Mouse (Mus musculus) stomach, embryonic 16.5 days (tissue): ENCODE results near the gene Rnf11. TPM values are rescaled to one million over a fixed set of nuclear protein-coding genes. Genes with fewer than 3 reads are reported as not detected.

Source experiments
- ATAC-seq: fragments of 200-750 bp; cut with Nextera tagmentation; 2 replicates; pipeline ENCODE4 v1.8.0; 2017; ENCODE audit warnings: moderate number of reproducible peaks, moderate TSS enrichment; ENCODE audit not compliant: insufficient read depth, low FRiP score
- H3K27ac ChIP-seq: fragments of 300-500 bp; sonication (generic); 2 replicates; pipeline ENCODE4 v1.5.1; 2014; ENCODE audit warnings: low read length
- H3K27me3 ChIP-seq: fragments of 300-500 bp; sonication (generic); 2 replicates; pipeline ENCODE4 v1.6.1; 2014; ENCODE audit warnings: low read length, control low read depth, mixed read lengths; ENCODE audit not compliant: control insufficient read depth, insufficient read depth
- H3K36me3 ChIP-seq: fragments of 300-500 bp; sonication (generic); 2 replicates; pipeline ENCODE4 v1.6.1; 2014; ENCODE audit warnings: low read length; ENCODE audit not compliant: control insufficient read depth, insufficient read depth
- H3K4me1 ChIP-seq: fragments of 300-500 bp; sonication (generic); 2 replicates; pipeline ENCODE4 v1.6.1; 2014; ENCODE audit warnings: low read length, control low read depth, mixed read lengths; ENCODE audit not compliant: control insufficient read depth, insufficient read depth
- H3K4me2 ChIP-seq: fragments of 300-500 bp; sonication (generic); 2 replicates; pipeline ENCODE4 v1.6.1; 2014; ENCODE audit warnings: low read depth, low read length, mixed read lengths
- H3K4me3 ChIP-seq: fragments of 300-500 bp; sonication (generic); replicated peaks from 2 replicates; pipeline ENCODE4 v1.5.1; 2014; ENCODE audit warnings: mild to moderate bottlenecking, low read length
- H3K9ac ChIP-seq: fragments of 300-500 bp; sonication (generic); 2 replicates; pipeline ENCODE4 v1.6.1; 2014; ENCODE audit warnings: low read length
- H3K9me3 ChIP-seq: fragments of 300-500 bp; sonication (generic); replicated peaks from 2 replicates; pipeline ENCODE4 v1.6.1; 2016; ENCODE audit warnings: low read length, control low read depth; ENCODE audit not compliant: control insufficient read depth
- WGBS: fragments of 180-500 bp; shearing (Covaris S2); extraction: QIAGEN DNeasy Blood & Tissue Kit; methylation state at CpG from one replicate; pipeline ENCODE4 v1.1.7; 2014; 5-methylcytosine and 5-hydroxymethylcytosine counted together
- polyA plus RNA-seq: library from polyadenylated mRNA; unstranded; fragments of >200 nt; fragmentation: Nextera tagmentation; extraction: Ambion mirVana; gene quantifications from 2 replicates; pipeline ENCODE4 v1.2.1, GENCODE M21; 2015

Rnf11 gene
- polyA plus RNA-seq, 1 experiment from 2014 or later = 23.4 TPM

DNA sequence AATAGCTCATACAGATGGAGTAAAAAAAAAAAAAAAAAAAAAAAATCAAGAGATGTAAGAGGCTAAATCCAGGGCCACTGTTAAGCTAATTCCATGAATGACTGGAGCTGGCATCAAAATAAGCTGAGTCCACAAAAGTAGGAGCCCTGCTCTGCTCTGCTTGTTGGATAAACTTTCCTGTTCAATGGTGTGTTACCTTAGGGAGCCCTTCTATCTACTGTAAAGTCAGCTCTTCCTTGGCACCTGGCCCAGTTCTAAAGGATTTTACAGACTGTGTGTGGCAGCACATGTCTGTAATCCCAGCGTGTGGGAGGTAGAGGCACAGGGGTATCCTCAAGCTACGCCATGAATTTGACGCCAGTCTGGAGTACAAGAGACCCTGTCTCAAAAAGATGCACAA is 43.5 kb downstream of the Rnf11 start:
- Histone ChIP-seq H3K36me3 (no peaks in the 10 kb centered on the region), H3K9ac (no peak overlapping the region), H3K9me3 (no peaks in the 10 kb centered on the region), H3K4me3 (no peak overlapping the region), H3K27ac (no peak overlapping the region), H3K4me2 (no peak overlapping the region), H3K4me1 (0 out of 2 replicates have a peak, but pooled peaks cover 8% of the 10 kb centered on the region), H3K27me3 (no peaks in the 10 kb centered on the region)
- ATAC-seq = no peak
- WGBS = 85% methylated on average over 3 of the region's 3 CpGs

DNA sequence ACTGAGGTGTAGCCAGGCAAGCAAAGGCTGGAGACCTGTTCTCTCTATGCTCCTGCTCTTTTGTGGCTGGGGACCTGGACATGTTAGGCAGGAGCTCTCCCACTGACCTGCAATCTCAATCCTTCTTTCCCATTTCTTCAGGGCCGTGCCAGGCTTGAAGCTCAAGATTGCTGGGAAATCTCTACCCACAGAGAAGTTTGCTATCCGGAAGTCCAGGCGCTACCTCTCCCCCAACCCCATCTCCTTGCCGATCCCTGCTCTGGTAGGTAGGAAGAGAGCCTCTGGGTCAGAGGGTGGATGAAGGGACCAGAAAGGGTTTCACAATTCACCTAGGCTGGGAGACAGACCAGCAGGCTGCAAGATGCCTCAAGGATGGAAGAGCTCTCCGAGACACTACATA is 44.1 kb downstream of the Rnf11 start:
- Histone ChIP-seq H3K4me3 (no peak overlapping the region), H3K9ac (no peak overlapping the region), H3K27me3 (no peaks in the 10 kb centered on the region), H3K4me2 (no peak overlapping the region), H3K27ac (peak overlapping the region; percentile 20; the same call in 1 of the 2 replicates), H3K36me3 (no peaks in the 10 kb centered on the region), H3K9me3 (no peaks in the 10 kb centered on the region), H3K4me1 (0 out of 2 replicates have a peak, but pooled peaks cover 8% of the 10 kb centered on the region)
- 97% methylated on average over 5 of the region's 5 CpGs for WGBS
- ATAC-seq = no peak

DNA sequence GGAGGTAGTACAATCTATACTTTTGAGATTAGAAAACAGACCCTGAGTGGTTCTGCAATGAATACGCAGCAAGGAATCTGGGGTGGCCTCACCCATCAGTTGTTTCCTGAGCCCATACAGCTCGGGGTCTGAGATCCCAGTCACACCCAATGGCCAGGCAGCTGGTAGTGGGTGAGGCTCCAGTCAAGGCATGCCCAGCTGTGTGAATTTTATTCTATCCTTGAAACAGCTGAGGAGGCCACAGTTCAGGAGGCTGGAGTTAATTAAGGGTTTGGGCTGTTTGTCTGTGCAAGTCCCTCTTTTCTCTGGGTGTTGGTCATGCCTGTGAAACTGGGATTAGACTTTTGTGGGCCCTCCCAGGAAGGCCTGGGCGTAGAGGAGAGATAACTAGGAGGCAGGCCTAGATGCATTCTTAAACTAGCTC is 44.7 kb downstream of the Rnf11 start:
- WGBS = 54% methylated on average over 3 of the region's 3 CpGs
- Histone ChIP-seq H3K9me3 (no peaks in the 10 kb centered on the region), H3K9ac (no peak overlapping the region), H3K27ac (peak overlapping the region; percentile 20; the same call in 1 of the 2 replicates), H3K36me3 (no peaks in the 10 kb centered on the region), H3K4me1 (0 out of 2 replicates have a peak, but pooled peaks cover 8% of the 10 kb centered on the region), H3K4me3 (no peak overlapping the region), H3K4me2 (no peak overlapping the region), H3K27me3 (no peaks in the 10 kb centered on the region)
- ATAC-seq = peak; percentile 55

DNA sequence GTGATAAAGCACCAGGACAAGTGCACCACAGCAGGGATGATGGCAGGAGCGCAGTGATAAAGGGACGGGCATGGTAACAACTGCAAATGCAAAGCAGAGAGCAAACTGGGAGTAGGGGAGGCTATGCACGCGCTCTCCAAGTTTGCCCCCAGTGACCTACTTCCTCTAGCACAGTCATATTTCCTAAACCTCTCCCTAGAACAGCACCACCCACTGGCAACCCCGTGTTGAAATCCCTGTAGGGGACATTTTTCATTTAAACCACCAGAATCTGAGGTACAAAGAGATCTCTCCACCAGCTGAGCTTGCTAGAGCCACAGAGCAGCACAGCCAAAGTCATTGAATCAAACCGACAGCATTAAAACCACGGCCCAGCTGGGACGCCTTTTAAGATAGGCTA is 45.4 kb downstream of the Rnf11 start:
- Histone ChIP-seq H3K9ac (no peak overlapping the region), H3K27me3 (no peaks in the 10 kb centered on the region), H3K4me2 (no peak overlapping the region), H3K4me3 (no peak overlapping the region), H3K27ac (no peak overlapping the region), H3K36me3 (no peaks in the 10 kb centered on the region), H3K9me3 (no peaks in the 10 kb centered on the region), H3K4me1 (0 out of 2 replicates have a peak, but pooled peaks cover 8% of the 10 kb centered on the region)
- no peak for ATAC-seq
- 76% methylated on average over 8 of the region's 8 CpGs for WGBS

DNA sequence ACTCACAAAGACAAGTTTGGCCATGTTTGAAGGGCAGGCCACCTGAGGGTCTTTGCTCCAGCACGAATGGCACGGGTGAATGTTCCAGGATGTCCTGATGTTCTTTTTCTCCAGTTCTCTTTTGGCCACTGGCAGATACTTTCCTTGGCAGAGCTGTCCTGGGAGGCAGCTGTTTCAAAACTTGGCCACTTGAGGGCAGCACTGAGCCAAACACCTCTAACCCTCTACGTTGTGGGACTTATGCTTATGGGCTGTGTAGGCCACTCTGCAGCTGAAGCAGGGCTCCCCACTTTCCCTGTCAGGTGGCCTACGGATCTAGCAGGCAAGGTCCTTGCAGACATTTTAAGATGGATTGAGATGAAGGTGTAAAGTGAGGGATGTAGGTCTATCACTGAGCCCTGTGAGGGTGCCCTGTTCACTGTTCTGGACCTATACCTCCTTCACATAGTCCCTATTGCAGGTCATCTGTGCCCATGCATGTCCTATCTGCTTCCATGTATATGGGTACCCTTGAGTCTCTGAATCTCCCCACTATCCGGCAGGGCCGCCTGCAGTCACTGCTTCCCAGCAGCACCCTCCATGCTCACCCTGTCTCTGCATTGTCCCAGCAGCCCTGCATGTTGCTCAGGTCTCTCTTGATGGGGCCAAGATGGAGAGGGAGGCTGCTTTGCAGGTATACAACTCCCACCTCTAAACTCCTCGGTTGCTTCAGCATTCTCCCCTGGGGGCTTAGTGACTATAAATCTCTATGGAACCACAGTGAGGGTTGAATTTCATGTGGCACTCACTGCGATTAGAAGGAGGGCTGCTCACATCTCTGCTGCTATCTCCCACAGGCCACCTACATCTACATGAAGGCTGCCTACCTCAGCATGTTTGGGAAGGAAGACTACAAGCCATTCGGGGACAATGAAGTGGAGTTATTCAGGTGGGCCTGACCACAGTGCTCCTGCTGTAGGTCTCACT is 46.3 kb downstream of the Rnf11 start:
- no peak overlapping the region for H3K9ac ChIP-seq
- no peak overlapping the region for H3K4me3 ChIP-seq
- H3K27me3 ChIP-seq = no peaks in the 10 kb centered on the region
- peak; percentile 35; the same call in 1 of the 2 replicates for ATAC-seq
- 54% methylated on average over 9 of the region's 9 CpGs for WGBS
- H3K4me2 ChIP-seq = no peak overlapping the region
- H3K36me3 ChIP-seq = no peaks in the 10 kb centered on the region
- H3K4me1 ChIP-seq = 0 out of 2 replicates have a peak, but pooled peaks cover 8% of the 10 kb centered on the region
- H3K27ac ChIP-seq = no peak overlapping the region
- H3K9me3 ChIP-seq = no peaks in the 10 kb centered on the region

DNA sequence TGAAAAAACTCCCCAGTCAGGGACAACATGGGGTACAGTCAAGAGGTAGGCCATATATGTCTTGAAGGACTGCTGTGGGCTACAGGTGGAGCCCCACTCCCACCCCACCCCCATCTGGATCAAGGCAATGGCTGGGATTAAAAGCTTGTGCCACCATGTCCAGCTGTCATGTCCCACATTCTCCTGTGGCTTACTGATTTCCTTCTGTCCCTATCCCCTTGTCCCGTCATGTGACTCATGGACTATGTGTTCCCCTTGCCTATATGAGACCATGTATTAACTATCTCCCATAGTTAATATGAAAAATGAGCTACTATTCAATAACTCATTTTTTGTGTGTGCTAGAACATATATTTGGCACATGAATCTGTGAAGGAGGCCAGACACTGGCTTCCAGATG is 50.3 kb downstream of the Rnf11 start:
- WGBS = 93% methylated on average over 1 of the region's 1 CpGs
- no peaks in the 10 kb centered on the region for H3K4me1 ChIP-seq
- no peaks in the 10 kb centered on the region for H3K9me3 ChIP-seq
- H3K27ac ChIP-seq = no peak overlapping the region
- no peak overlapping the region for H3K9ac ChIP-seq
- H3K36me3 ChIP-seq = no peaks in the 10 kb centered on the region
- H3K27me3 ChIP-seq = no peaks in the 10 kb centered on the region
- H3K4me3 ChIP-seq = no peak overlapping the region
- ATAC-seq = no peak
- no peak overlapping the region for H3K4me2 ChIP-seq

DNA sequence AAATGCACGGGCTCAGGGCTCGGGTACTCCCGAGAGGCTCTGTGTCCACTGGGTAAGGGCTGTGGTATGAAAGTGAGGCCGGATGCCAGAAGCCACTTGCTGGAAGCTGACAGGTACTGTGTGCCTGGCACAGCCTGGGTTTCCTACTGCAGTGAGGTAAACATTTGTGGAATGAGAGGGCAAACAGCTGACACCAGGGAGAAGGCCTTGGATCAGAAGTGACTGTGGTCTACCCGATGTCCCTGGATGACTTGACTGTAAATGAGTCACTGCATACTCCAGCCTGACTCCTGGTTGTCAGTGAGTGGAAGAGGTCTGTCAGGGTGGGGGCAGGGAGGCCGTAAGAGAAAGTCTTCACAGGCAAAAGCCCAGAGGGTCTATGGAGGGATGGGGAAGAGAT is 50.9 kb downstream of the Rnf11 start:
- no peak overlapping the region for H3K27ac ChIP-seq
- H3K9me3 ChIP-seq = no peaks in the 10 kb centered on the region
- no peaks in the 10 kb centered on the region for H3K36me3 ChIP-seq
- no peak overlapping the region for H3K9ac ChIP-seq
- no peak for ATAC-seq
- H3K4me3 ChIP-seq = no peak overlapping the region
- no peaks in the 10 kb centered on the region for H3K27me3 ChIP-seq
- 66% methylated on average over 6 of the region's 6 CpGs for WGBS
- no peak overlapping the region for H3K4me2 ChIP-seq
- H3K4me1 ChIP-seq = no peaks in the 10 kb centered on the region

DNA sequence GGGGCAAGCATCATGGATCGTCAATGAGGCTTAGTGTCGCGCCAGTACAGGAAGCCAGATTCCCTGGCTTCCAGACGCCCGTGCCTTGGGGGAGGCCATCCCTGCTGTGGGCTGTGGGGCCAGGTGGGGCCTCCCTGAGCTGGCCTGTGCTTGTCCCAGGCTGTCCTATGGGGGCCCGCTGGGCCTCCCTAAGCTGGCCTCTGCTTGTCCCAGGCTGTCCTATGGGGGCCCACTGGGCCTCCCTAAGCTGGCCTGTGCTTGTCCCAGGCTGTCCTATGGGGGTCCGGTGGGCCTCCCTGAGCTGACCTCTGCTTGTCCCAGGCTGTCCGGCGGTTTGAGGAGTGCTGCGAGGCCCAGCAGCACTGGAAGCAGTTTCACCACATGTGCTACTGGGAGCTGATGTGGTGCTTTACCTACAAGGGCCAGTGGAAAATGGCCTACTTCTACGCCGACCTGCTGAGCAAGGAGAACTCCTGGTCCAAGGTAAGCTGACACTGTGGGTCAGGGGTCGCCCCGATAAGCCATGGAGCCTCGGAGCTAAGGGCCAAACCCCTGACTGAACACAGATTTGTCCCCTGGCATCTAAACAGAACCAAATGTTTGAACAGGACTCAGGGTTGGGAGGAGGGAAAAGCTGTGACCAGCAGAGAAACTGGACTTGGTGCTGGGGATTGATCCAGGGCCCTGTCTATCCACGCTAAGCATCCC is 51.7 kb downstream of the Rnf11 start:
- no peak overlapping the region for H3K9ac ChIP-seq
- H3K4me2 ChIP-seq = no peak overlapping the region
- no peak overlapping the region for H3K27ac ChIP-seq
- no peak overlapping the region for H3K4me3 ChIP-seq
- no peaks in the 10 kb centered on the region for H3K4me1 ChIP-seq
- no peaks in the 10 kb centered on the region for H3K27me3 ChIP-seq
- H3K9me3 ChIP-seq = no peaks in the 10 kb centered on the region
- peak; percentile 9; the same call in 1 of the 2 replicates for ATAC-seq
- 62% methylated on average over 16 of the region's 16 CpGs for WGBS
- H3K36me3 ChIP-seq = no peaks in the 10 kb centered on the region

DNA sequence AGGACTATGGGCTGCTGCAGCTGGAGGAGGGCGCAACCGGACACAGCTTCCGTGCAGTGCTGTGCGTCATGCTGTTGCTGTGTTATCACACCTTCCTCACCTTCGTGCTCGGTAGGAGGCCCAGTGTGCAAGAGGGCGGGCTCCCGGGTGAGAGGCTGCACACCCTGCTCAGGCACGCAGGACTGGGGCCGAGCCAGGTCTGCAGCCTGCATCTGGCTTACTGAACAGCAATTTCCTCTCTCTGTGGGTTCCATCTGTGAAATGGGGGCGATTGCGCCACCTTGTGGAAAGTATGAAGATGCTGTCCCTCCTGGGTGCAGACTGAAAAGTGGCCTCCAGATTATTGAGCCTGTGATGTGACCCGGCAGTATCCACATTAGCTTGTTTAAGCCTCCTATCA is 53.7 kb downstream of the Rnf11 start:
- H3K4me3 ChIP-seq = no peak overlapping the region
- no peaks in the 10 kb centered on the region for H3K4me1 ChIP-seq
- ATAC-seq = peak; percentile 87
- no peak overlapping the region for H3K4me2 ChIP-seq
- no peak overlapping the region for H3K9ac ChIP-seq
- H3K9me3 ChIP-seq = no peaks in the 10 kb centered on the region
- H3K36me3 ChIP-seq = no peaks in the 10 kb centered on the region
- 49% methylated on average over 13 of the region's 13 CpGs for WGBS
- H3K27me3 ChIP-seq = no peaks in the 10 kb centered on the region
- no peak overlapping the region for H3K27ac ChIP-seq
